Mouse (Mus musculus): ENCODE data around the gene 1700057G04Rik. TPM values are rescaled to one million over a fixed set of nuclear protein-coding genes. Genes with fewer than 3 reads are reported as not detected.

Gene 1700057G04Rik
- total RNA-seq, 2 experiments from 2014 or later = not detected

GRCm38 (mm10) chr9:92379240-92379639 is 70.1 kb downstream of the 1700057G04Rik start:
- DNase-seq (ENCODE audit: extremely low spot score in 1 of 2, low spot score in 1 of 2) = no peak

- no peak for DNase-seq (ENCODE audit: extremely low spot score in 1 of 2, low spot score in 1 of 2)
These were observed 74.2 kb downstream of the 1700057G04Rik start for GRCm38 (mm10) chr9:92383415-92383814.

GRCm38 (mm10) chr9:92384401-92384800 is 75.2 kb downstream of the 1700057G04Rik start:
- no peak for DNase-seq (ENCODE audit: extremely low spot score in 1 of 2, low spot score in 1 of 2)

DNA sequence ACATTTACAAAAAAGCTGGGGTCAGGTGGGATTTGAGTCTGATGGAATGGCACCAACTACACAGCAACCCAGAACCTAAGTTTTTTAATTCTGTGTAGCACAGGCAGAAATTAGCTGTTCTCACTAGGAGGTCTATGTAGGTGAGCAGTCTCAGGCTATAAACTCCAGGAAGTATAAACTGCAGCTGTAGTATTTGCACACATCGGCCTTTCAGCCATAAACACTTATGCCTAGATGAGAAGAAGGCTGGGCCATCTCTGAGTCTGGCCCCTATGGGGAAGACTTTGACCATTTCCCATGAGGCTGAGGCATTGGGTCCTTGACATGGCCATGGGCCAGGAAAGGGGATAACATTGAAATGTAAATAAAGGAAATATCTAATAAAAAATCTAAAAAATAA is 76.7 kb downstream of the 1700057G04Rik start:
- no peak for DNase-seq (ENCODE audit: extremely low spot score in 1 of 2, low spot score in 1 of 2)

DNA sequence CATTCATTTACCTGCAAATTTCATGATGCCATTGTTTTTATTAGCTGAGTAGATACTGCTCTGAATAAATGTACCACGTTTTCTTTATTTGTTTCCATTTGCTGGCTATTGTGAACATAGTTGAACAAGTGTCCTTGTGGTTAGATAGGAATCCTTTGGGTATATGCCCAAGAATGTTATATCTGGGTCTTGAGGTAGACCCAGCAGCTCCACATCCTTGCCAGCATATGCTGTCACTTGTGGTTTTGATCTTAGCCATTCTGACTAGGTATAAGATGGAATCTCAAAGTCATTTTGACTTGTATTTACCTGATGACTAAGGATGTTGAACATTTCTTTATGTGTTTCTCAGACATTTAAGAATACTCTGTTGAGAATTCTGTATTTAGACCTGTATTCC is 77.7 kb downstream of the 1700057G04Rik start:
- DNase-seq (ENCODE audit: extremely low spot score in 1 of 2, low spot score in 1 of 2) = no peak

DNA sequence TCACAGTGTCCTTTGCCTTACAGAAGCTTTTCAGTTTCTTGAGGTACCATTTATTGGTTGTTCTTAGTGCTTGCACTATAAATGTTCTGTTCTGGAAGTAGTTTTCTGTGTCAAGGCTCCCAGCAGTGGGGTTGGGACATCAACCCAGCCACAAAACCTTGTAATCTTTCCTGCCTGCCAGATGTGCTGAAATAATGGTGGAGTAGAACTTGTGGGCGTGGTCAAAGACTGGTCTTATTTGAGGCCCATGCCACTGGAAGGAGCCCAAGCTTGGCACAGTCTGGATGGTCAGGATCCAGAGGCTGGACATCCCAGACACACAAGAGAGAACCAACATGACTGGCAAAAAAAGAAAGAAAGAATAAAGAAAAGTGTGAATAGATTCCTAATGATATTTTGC is 78.2 kb downstream of the 1700057G04Rik start:
- no peak for DNase-seq (ENCODE audit: extremely low spot score in 1 of 2, low spot score in 1 of 2)

DNA sequence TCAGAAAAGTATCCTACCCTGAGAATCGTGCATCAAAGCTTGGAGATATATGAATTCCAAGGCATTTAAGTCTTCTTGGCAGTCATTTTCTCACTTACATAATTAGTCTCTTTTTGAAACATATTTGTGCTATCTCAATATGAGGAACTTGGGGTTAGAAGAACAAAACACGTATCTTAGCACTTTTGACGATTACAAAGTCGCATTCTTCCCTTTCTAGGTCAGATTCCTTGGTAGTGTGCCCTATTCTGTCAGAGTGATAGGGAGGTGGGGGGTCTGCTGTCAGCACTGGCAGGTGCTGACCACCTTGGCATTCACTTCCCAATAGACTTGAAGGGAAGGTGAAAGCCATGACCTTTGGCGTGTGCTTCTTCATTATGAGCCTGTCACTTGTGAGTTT is 93.5 kb downstream of the 1700057G04Rik start:
- DNase-seq (ENCODE audit: extremely low spot score in 1 of 2, low spot score in 1 of 2) = no peak

Small RNA genes within 50 kb of the gene (microRNA-seq; reads per million reads assigned to microRNA genes)
- 0 reads per million in 2 experiments for gene Mir6386

Other genes with a start within 250 kb of the 1700057G04Rik start
- gene Plscr5, start 116.4 kb upstream of the 1700057G04Rik start, total RNA-seq (2021) = not detected
- gene Plscr1, start 59.6 kb upstream of the 1700057G04Rik start, total RNA-seq (2021) = 1 to 10 TPM; 1.4 to 1.5 TPM
- gene Plscr2, start 33.8 kb upstream of the 1700057G04Rik start, total RNA-seq (2021) = 1 to 10 TPM; 1.6 to 2.5 TPM
- 1 to 10 TPM; 2.4 TPM for gene Plscr4, start 148.0 kb downstream of the 1700057G04Rik start, total RNA-seq (2021)
- gene Plod2, start 232.8 kb downstream of the 1700057G04Rik start, total RNA-seq (2021) = 1 to 10 TPM; 6.4 to 8.3 TPM